Mouse (Mus musculus): ENCODE results near the gene Cog6. TPM values are rescaled to one million over a fixed set of nuclear protein-coding genes. Genes with fewer than 3 reads are reported as not detected.

The Cog6 gene
- total RNA-seq (2014; fragmentation: Nextera tagmentation) (18.5 and 24.7 TPM in 2 replicates), total RNA-seq (2017) (35.5 and 46.9 TPM in 2 replicates)

DNA sequence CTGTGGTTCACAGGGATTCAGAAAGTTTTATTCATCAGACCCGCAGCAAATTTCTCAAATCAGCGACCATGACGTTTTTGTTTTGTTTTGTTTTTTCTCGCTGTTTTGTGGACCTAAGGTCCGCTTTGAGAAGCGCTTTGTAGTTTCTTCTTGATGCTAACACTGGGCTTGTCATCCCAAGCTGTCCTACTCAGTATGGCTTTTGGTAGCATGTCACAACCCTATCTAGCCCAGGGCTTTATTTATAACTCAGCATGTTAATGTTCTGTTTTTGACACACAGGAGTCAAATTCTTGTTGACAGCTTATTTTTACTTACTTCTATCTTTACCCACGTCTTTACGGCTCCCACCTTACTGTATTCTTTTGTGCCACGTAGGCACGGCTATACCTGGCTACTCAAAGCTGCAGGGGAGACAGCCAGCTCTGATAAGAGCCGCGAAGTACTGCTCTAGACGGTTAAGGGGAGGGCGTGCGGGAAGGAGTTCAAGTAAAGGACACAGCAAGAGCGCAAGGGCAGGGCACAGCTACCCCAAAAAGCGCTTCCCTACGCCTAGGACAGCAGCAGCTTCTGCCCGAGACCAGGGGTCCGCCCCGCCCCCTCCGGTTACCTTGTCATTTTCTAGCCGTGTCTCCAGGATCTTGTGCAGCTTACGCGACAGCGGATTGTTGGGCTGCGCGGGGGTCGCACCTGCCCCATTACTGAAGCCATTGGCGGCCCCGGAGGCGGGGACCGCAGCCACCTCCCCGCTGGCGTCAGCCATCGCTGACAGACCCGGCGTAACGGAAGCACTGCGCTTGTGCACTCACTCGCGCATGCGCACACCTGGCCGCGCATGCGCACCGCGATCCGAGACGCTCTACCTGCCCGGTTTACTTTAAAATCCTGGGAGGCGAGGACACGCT is at the start of gene Cog6:
Gene Cog6 (minus strand): TSS at position 802 of the 905 bp plus-strand sequence.
- ATAC-seq (replicated peaks; ENCODE audit: low FRiP score, low TSS enrichment, poor library complexity, severe bottlenecking) = peak; percentile 97

DNA sequence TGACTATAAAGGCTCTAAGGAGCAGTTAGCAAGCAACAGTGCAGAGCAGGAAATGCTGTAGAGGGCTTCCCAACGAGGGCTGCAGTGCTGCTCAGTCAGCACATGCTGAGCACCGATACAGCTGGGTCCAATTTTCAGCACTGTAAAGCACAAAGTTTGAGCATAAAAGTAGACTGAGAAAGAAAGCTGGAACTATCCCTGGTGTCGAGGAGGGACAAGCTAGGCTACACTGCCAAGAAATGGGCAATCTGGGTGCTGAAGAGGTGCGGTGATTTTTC is 49.0 kb upstream of the Cog6 start:
- no peak for ATAC-seq (replicated peaks; ENCODE audit: low FRiP score, low TSS enrichment, poor library complexity, severe bottlenecking)

DNA sequence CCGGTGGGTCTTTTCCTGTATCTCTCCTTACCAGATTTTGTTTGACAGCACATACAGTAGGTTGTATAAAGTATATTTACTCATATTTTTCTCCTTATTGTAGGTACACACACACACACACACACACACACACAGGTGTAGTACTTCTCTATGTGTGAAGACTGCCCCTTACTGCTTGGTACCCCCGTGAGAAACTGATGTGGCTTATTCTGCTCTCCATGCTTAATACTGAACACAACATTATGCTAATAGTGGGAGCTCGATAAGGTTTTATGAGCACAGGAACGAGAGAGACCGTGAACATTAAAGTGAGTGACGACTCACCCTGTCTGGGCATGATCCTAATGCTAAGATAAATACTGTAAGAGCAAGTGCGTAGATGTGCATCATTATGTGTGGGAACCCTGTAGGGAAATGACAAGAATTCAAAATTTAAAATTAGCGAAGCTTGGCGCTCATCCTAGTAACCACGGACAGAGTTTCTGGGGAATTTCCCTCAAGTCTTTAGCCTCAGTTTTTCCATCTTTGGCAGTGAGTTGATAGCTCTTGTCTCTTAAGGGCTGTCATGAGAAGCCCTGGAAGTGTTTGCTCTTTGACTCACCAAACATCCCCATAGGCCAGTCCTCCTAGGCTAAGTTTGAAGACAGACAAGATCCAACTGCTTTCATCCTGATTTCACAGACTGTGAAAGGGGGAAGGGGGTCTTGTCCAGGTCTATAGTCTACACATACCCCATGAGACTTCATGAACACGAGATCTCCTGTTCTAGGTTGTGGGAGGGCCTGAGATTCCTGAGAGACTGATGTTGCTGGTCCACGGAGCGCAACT is 48.4 kb upstream of the Cog6 start:
- ATAC-seq (replicated peaks; ENCODE audit: low FRiP score, low TSS enrichment, poor library complexity, severe bottlenecking) = no peak

DNA sequence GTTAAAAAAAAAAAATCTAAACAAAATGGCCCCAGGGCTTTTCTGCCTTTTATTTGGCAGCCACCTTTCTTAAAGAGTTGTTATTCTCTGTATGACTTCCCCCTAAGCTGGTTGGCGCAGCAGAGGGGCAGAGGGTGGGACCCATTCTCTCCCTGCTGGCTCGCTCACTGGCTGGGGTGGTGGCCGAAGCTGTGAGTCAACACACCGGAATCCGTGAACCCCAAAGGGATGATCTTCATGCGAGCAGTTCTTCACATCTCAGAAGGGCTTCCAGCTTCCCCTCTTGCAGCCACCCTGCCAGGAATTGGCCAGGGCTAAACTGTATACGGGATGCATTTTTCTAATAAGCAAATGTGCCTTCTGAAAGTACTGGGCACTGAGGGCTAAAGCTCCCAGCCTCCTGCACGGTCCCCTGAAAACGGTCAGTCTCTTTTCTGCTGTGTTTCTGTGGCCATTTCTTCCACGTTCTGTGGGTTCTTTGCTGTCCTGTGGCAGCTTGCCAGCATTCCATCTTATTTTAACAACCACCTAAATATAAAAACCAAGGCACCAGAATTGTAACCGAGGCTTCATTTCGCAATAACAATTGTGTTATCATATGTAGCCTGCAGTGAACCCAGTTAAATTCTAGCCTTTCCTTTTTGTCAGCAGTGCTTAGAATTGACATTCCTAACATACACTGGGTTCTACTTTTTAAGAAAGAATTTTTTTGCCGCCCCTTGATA is 46.5 kb upstream of the Cog6 start:
- ATAC-seq (replicated peaks; ENCODE audit: low FRiP score, low TSS enrichment, poor library complexity, severe bottlenecking) = no peak

DNA sequence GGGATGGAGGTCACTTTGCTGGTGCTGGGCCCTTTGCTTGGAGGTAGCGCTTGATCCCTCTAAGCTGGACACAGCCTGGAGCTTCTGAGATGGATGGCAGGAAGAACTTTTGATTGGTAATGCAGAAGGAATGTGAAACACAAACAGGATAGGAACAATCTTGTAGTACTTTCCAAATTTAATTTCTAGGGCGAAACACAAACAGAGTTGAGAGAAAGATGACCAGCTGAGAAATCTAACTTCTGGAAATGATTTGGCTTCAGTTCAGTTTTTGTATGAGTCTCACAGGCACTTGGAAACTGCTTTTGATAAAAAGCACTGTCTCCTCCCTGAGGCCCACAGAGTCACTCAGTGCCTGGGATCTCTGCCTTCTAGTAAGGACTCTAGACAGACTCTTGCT is 42.9 kb upstream of the Cog6 start:
- no peak for ATAC-seq (replicated peaks; ENCODE audit: low FRiP score, low TSS enrichment, poor library complexity, severe bottlenecking)

DNA sequence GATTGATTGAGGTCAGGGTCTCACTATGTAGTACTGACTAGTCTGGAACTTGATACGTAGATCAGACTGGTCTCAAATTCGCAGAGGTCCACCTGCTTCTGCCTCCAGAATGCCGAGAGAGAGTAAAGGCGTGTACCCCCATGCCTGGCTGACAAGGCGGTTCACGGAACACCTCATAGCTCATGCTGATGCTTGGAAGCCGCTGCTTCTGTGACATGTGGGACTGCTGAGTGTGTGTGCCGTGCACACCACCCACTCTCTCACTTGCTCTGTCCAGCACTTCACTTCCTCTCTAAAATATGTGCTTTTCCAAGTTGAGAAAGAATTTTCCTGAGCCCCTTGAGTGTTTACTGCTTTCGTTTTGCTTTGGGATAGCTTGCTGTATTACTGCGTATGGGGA is 39.4 kb upstream of the Cog6 start:
- ATAC-seq (replicated peaks; ENCODE audit: low FRiP score, low TSS enrichment, poor library complexity, severe bottlenecking) = no peak

DNA sequence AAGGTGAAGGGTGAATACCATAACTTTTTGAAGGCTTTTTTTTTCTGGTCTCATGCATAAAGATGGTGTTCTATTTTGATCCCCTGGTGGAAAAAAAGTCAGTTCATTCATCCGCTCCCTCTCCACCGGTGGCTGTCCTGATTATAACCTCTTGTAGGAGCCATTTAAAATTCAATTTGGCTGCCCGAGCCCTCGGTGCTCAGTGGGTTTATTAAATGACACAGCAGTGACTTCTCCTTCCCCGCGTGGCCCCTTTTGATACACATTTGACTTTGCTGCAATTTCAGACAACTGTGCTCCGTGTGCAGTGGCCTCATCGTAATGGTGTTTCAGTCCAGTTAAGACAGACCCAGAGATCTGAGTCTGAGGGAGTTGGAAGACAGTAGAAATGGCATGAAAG is 35.3 kb upstream of the Cog6 start:
- no peak for ATAC-seq (replicated peaks; ENCODE audit: low FRiP score, low TSS enrichment, poor library complexity, severe bottlenecking)

DNA sequence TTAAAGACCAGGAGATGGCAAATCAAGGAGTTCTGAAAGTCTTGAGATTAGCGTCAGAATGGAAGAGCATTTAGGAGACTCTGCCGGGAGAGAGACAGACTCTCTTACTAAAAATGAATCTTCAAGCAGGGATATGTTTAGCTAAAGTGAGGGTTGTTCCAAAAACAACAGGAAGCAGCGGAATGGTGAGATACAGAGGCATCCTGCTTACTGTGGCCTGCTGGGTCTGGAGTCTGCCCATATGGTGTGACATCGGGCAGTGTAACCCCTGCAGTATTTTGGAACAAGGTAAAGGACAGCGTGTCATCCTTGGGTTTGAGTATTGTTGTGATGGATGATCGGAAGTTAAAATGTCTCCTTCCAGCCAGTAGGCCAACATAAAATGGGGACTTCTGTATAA is 29.3 kb upstream of the Cog6 start:
- ATAC-seq (replicated peaks; ENCODE audit: low FRiP score, low TSS enrichment, poor library complexity, severe bottlenecking) = no peak

DNA sequence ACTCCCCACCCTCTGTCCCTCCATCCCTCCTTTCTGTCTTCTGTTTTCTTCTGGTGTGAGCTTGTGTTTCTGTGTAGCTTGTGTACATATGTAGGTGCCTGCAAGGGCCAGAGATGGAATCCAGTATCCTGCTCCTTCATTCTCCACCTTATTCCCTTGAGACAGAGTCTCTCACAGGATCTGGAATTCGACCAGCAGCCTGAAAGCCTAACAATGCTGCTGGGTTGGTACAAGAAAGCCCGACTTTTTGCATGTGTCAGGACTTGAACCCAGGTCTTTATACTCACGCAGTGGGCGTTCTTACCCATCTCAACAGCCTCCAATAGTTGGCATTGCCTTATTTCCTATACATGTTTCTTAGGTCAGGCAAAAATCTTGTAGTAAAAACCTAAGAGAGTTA is 28.7 kb upstream of the Cog6 start:
- ATAC-seq (replicated peaks; ENCODE audit: low FRiP score, low TSS enrichment, poor library complexity, severe bottlenecking) = no peak

DNA sequence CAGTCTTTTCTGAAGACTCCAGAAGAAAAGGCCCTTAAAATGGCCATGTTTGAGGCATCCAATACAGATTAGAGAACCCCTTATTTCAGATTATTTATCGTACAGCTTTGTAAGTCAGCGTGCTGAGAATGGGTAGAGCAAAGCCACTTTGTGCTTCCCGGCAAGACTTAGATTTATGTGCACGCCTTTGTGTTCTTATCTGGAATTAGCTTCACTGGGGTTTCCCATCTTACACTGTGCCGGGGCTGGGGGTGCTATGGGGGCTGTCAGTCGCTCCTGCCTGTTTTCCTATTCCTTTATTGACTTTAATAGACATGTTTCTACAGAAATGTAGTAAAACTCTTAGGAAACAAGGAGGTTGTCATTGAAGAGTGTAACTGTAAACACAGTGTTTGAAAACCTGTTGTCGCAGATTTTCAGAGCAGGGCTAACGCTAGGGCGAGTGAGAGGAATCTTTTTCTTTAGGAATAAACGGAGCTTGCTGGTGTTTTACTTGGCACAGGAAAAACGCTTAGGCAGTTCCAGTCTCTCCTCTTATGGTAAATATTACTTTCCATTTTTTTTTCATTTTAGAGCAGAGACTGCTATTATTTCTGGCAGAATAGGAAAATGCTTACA is 27.8 kb upstream of the Cog6 start:
- ATAC-seq (replicated peaks; ENCODE audit: low FRiP score, low TSS enrichment, poor library complexity, severe bottlenecking) = no peak

DNA sequence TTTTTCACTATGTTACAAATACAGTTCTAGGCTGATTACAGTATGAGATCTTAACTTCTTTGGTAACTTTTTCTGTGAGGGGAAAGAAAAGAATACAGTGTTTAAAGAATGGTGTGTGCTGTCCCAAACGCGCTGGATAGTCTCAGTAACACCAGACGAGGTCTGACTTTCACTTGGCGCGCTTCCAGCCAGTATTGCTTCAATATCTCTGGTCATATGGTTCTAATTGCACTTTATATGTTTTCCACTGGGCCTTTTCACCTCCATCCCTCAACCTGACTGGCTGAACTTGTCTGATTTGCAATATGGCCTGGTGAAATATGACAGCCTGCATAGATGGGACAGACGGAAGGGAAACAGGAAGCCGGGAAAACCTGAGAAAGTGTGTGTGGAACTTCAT is 27.2 kb upstream of the Cog6 start:
- ATAC-seq (replicated peaks; ENCODE audit: low FRiP score, low TSS enrichment, poor library complexity, severe bottlenecking) = no peak

DNA sequence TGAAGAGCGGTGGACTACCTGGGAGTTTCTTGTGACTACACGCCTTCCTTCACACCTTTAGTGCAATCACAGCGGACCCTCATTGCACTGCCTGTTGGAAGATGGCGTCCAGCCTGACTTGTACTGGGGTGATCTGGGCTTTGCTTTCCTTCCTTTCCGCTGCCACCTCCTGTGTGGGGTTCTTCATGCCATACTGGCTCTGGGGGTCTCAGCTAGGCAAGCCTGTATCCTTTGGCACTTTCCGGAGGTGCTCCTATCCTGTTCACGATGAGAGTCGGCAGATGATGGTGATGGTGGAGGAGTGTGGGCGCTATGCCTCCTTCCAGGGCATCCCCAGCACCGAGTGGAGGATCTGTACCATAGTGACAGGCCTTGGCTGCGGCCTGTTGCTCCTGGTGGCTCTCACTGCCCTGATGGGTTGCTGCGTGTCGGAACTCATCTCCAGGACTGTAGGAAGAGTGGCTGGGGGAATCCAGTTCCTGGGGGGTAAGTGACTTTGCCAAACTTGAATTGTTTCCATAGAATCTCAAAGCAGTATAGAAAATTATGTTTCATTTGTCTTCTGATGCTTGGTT is 26.3 kb upstream of the Cog6 start:
- no peak for ATAC-seq (replicated peaks; ENCODE audit: low FRiP score, low TSS enrichment, poor library complexity, severe bottlenecking)

DNA sequence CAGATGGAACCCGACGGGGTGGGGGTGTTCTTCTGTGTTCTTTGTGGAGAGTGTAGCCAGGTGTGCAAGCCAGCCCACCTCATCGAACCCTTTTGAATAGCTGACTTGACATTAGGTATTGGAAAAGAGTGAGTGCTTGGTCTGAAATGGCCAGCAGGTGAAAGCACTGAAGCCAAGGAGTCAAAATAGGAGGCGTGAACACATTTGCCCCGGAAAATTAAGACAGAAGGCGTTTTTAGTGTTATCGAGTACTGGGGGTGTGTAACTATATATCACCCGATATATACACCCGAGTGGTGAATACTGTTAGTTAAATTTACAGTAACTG is 25.2 kb upstream of the Cog6 start:
- no peak for ATAC-seq (replicated peaks; ENCODE audit: low FRiP score, low TSS enrichment, poor library complexity, severe bottlenecking)

DNA sequence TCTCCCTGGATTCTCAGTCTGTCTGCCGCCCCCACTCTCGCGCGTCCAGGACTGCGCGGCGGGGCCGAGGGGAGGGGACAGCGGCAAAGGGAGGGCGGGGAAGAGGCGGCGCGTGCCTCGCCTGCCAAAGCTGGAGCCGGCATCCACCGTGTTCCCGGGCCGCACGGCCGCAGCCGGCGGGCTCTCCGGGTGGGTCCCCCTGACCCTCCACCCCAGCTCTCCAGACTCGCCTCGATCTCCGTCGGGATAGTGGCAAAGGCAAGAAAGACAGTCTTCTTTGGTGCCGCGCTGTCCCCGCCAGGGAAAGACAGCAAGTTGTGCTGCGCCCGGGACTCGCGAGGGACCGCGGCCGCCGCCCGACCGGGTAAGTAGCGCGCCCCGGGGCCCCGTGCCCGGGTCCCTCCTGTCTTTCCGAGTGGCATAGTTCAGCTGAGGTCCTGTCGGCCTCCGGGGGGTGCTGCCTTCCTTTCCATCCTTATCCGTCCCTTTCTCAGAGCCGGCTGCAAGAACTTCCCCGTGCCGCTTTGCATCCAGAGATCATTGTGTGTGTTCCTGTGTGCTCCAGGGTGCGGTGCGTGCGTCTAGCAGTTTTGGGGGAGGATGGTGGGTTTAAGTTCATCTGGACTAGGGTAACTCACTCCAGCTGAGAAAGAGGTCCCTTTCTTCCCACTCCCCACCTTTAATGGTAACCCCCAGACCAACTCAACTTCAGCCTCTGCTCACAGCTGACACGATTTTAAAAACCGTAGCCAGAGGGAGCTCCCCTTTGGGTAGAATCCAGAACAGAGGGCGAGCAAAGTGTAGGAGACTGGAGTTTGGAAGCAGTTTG is 24.6 kb upstream of the Cog6 start, which contains the start of gene Lhfp:
Gene Lhfp (plus strand): TSS at position 118 of the 829 bp plus-strand sequence.
- ATAC-seq (replicated peaks; ENCODE audit: low FRiP score, low TSS enrichment, poor library complexity, severe bottlenecking) = peak; percentile 50; the same call in 1 of the 2 replicates

DNA sequence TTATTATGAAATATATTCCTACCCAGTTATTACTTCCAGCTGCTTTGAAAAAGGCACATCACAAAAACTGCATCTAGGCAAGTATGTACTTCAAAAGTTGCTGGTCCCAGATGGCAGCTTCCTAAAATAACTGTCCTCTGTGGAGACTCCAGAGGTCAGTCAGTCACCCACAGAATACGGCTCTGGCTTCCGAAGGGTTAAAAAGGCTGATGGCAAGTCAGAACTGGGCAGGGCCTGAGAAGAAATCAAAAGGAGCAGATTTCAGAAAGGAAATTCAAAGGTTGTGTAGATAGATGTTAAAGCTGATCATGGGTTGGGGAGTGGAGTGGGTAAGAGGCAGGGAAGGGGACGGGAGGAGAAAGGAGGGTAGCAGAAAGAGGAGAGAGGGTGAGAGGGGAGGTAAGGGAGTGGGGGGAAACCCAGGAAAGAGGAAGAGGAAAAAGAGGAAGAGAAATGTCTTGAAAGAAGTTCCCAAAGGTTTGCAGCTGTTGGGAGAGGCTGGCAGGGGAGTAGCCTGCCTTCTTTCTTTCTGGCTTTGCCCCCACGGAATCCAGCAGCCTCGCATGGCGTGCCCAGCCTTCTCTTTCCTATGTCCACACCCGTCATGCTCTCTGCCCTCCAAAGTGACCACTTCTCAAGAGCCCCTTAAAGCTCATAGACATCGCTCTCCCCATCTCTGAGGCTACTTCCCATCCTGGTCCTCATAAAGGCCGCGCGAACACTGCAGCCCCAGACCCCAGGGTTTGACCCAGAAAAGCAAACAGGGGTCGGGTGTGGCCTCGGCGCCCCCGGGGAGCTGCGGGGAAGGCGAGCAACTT is 23.8 kb upstream of the Cog6 start:
- ATAC-seq (replicated peaks; ENCODE audit: low FRiP score, low TSS enrichment, poor library complexity, severe bottlenecking) = no peak

DNA sequence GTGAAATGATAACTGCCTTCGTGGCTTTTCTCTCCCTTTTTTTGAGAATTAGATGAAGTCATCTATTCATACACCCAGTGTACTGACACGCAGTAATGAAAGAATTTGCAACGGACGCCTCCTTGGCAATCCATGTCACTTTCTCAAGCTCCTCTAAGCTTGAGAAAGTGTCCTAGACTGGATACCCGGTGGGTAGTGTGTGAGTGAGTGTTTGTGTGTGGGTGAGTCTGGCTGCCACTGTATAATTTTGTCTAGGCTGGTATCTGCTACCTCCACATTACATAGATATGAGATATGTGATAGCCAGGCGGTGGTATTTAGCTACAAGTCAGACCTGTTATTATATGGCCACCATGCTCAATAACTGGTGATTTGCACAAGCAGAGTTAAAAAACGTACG is 22.7 kb upstream of the Cog6 start:
- no peak for ATAC-seq (replicated peaks; ENCODE audit: low FRiP score, low TSS enrichment, poor library complexity, severe bottlenecking)

DNA sequence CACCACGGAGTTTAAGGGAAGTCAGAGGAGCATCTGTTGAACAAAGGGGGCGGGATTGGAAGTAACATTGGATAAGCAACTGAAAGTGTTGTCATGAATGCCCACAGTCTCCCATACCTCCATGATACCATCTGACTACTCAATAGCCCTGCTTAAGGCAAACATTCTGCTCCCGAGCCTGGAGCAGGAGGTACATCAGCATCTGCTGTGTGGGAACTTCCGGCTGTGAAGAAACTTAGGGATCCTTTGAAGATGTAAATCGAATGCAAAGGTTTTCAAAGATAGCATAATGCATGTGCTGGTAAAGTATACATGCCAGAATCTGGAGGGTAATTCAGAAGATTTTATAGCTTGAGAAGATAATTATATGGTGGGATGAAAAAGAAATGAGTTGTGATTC is 21.9 kb upstream of the Cog6 start:
- no peak for ATAC-seq (replicated peaks; ENCODE audit: low FRiP score, low TSS enrichment, poor library complexity, severe bottlenecking)

DNA sequence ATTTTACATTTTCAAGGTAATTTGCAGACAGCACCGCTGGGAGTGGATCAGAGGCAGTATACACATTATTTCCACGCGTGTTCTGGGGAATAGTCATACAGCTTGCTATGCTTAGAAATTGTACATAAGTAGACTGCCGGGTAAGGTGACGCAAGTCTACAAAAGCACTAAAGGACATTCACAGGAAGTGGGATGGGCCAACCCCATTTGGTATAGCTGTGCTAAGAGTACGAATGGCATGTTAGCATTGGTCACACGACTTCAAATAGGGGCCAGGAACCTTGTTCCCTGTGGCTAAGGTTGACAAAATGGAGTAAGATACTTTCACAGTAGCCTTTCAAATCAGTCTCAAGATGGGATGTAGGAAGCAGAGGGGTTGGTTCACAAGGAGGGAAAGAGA is 19.9 kb upstream of the Cog6 start:
- ATAC-seq (replicated peaks; ENCODE audit: low FRiP score, low TSS enrichment, poor library complexity, severe bottlenecking) = no peak
